Comparison of ENCODE assay signal across 22 mouse cellular contexts in the genomic region with DNA sequence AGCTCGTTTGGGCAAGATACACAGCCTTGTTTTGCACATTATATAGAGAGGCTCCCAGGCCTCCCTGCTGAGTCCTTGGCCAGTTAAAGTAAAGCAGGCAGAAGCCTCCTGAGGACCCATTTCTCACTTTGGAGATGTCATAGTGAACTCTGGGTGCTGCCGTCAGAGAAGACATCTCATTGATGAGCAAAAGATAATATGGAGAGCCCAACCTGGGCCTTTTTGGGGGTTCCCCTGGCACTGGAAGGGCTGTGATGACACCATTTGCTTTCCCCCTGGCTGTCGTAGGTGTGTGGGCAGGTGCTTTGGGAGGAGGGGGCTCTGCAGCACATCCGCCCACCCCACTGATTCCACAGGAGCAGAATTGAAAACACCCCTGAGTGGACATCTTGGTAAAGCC. TPM values are rescaled to one million over a fixed set of nuclear protein-coding genes. Genes with fewer than 3 reads are reported as not detected.
DNase-seq lines count a peak whose midpoint lies in the region; ATAC-seq and TF ChIP-seq lines count a peak whose summit lies in the region.
"Had no signal": no experiment of that assay in that cellular context is flagged by ENCODE, and none has a peak within 500 bp of the region (broad histone marks: within the 10 kb centered on the region; RNA-seq: fewer than 3 reads in every experiment).

No protein-coding gene starts in this region.

- no peaks in the 10 kb centered on the region for H3K9me3 ChIP-seq in E14TG2a.4 (ENCODE audit: low read length)
- H3K9me3 ChIP-seq: embryonic facial prominence, embryonic 13.5 days; forebrain, embryonic 12.5 days; heart, embryonic 13.5 days; hindbrain, embryonic 12.5 days; intestine, embryonic 15.5 days had no signal

- peak; percentile 25 for ATAC-seq in inflammation-experienced regulatory T-cells, adult 6 months
- no peak for ATAC-seq in frontal cortex, adult (ENCODE audit: low TSS enrichment)
- ATAC-seq: forebrain, embryonic 16.5 days; hindbrain, embryonic 16.5 days; intestine, embryonic 15.5 days had no signal

- H3K4me3 ChIP-seq in thymus, adult 2 months (ENCODE audit: control insufficient read depth, insufficient read depth, low read length) = no peak overlapping the region
- H3K4me3 ChIP-seq in E14TG2a.4 (replicated peaks; ENCODE audit: low read length) = peak overlapping the region; percentile 45
- H3K4me3 ChIP-seq: embryonic facial prominence, embryonic 13.5 days; forebrain, embryonic 12.5 days; heart, embryonic 13.5 days; hindbrain, embryonic 12.5 days; intestine, embryonic 15.5 days had no signal

- no peaks in the 10 kb centered on the region for H3K36me3 ChIP-seq in thymus, adult 2 months (ENCODE audit: control insufficient read depth, insufficient read depth, low read length)
- H3K36me3 ChIP-seq in E14TG2a.4 (ENCODE audit: insufficient read depth, low read length) = no peaks in the 10 kb centered on the region
- H3K36me3 ChIP-seq: embryonic facial prominence, embryonic 13.5 days; forebrain, embryonic 12.5 days; heart, embryonic 13.5 days; hindbrain, embryonic 12.5 days; intestine, embryonic 15.5 days had no signal

- 54% methylated on average over 4 of the region's 4 CpGs for WGBS in thymus, adult 2 months

- no peak for TF ChIP-seq CTCF in thymus, adult 2 months (IDR thresholded peaks at IDR 0.05; ENCODE audit: borderline replicate concordance, control insufficient read depth, extremely low read depth, insufficient read depth, low read length, poor library complexity)
- no peak for TF ChIP-seq CTCF in E14TG2a.4 (conservative IDR thresholded peaks at IDR 0.05; ENCODE audit: low read length)

- peaks cover 83% of the 10 kb centered on the region for H3K4me1 ChIP-seq in thymus, adult 2 months (replicated peaks; ENCODE audit: control insufficient read depth, insufficient read depth, low read length)
- H3K4me1 ChIP-seq in E14TG2a.4 (replicated peaks; ENCODE audit: low read depth, low read length) = peaks cover 88% of the 10 kb centered on the region
- H3K4me1 ChIP-seq: hindbrain, embryonic 12.5 days had no signal

- peak overlapping the region; percentile 96 for H3K27ac ChIP-seq in thymus, adult 2 months (ENCODE audit: control insufficient read depth, insufficient read depth, low read length)
- H3K27ac ChIP-seq: embryonic facial prominence, embryonic 13.5 days; forebrain, embryonic 12.5 days; heart, embryonic 13.5 days; hindbrain, embryonic 12.5 days; intestine, embryonic 15.5 days had no signal

- peak; percentile 28 for DNase-seq in thymus, adult 2 months
- no peak for DNase-seq in thymus, postnatal 0 days (ENCODE audit: low spot score)
- DNase-seq in CD4-positive, CD25-positive, alpha-beta regulatory T cell, adult 2 months (ENCODE audit: low read depth, low spot score) = peak; percentile 69
- DNase-seq in layer of hippocampus, postnatal 36 days = no peak
- no peak for DNase-seq in heart, postnatal 25 days (ENCODE audit: low spot score)
- DNase-seq: adrenal gland, postnatal 14 days; cerebellum, adult 18-20 months; cerebellum, adult 9-11 months; cerebellum, postnatal 36 days; gastrocnemius, postnatal 25 days; heart, adult 11 months; heart, postnatal 4 days had no signal

- no peak for TF ChIP-seq POLR2A in thymus, adult 2 months (IDR thresholded peaks at IDR 0.05; ENCODE audit: control insufficient read depth, extremely low read depth, insufficient read depth, low read length, poor library complexity)

- no peaks in the 10 kb centered on the region for H3K27me3 ChIP-seq in thymus, adult 2 months (ENCODE audit: control insufficient read depth, insufficient read depth, low read length)
- H3K27me3 ChIP-seq in E14TG2a.4 (ENCODE audit: insufficient read depth, low read length) = no peaks in the 10 kb centered on the region
- H3K27me3 ChIP-seq: embryonic facial prominence, embryonic 13.5 days; forebrain, embryonic 12.5 days; heart, embryonic 13.5 days; hindbrain, embryonic 12.5 days; intestine, embryonic 15.5 days had no signal

- intact Hi-C loops in heart, postnatal 25 days (cut with DNase I) = loop anchor here (2.0 to 5.0 kb wide), 2 partner anchors 87 to 200 kb away; no protein-coding TSS in a partner anchor

RNA-seq across cellular contexts. Expression of gene Vdac1, which starts 18.4 kb away (rescaled TPM):
- 64.8 and 70.3 TPM in 2 replicates for polyA plus RNA-seq in thymus, adult 2 months (2012; rRNA removed)
- polyA plus RNA-seq in thymus, postnatal 0 days (2015; fragmentation: Nextera tagmentation; extraction: Ambion mirVana) = 226 and 233 TPM in 2 replicates
- polyA plus RNA-seq in inflammation-experienced regulatory T-cells, adult 6 months (2017; shearing (Covaris generic)) = 100 to 1,000 TPM in 1 of 3 experiments, 10 to 100 TPM in 2; 67.6 to 143 (median 84.9) TPM
- total RNA-seq in layer of hippocampus, postnatal 36 days (2021) = 100 to 1,000 TPM; 514 to 555 TPM
- 1,000 to 10,000 TPM; 1,015 to 1,076 TPM for total RNA-seq in heart, postnatal 25 days (2021)

RNA-seq across cellular contexts. Expression of gene 9530068E07Rik, which starts 53.9 kb away (rescaled TPM):
- 124 and 127 TPM in 2 replicates for polyA plus RNA-seq in thymus, adult 2 months (2012; rRNA removed)
- polyA plus RNA-seq in thymus, postnatal 0 days (2015; fragmentation: Nextera tagmentation; extraction: Ambion mirVana) = 85.6 and 89.6 TPM in 2 replicates
- polyA plus RNA-seq in inflammation-experienced regulatory T-cells, adult 6 months (2017; shearing (Covaris generic)) = 10 to 100 TPM; 36.1 to 45.4 (median 44.5) TPM
- 10 to 100 TPM; 66.6 to 69.5 TPM for total RNA-seq in layer of hippocampus, postnatal 36 days (2021)
- 10 to 100 TPM; 72.8 to 79.0 TPM for total RNA-seq in heart, postnatal 25 days (2021)

RNA-seq across cellular contexts. Expression of gene Tcf7, which starts 59.5 kb away (rescaled TPM):
- 2,910 and 3,273 TPM in 2 replicates for polyA plus RNA-seq in thymus, adult 2 months (2012; rRNA removed)
- 1,084 and 1,272 TPM in 2 replicates for polyA plus RNA-seq in thymus, postnatal 0 days (2015; fragmentation: Nextera tagmentation; extraction: Ambion mirVana)
- 100 to 1,000 TPM; 144 to 447 (median 399) TPM for polyA plus RNA-seq in inflammation-experienced regulatory T-cells, adult 6 months (2017; shearing (Covaris generic))
- total RNA-seq in layer of hippocampus, postnatal 36 days (2021) = 1 to 10 TPM; 2.6 to 2.9 TPM
- under 1 TPM; 0.70 to 0.75 TPM for total RNA-seq in heart, postnatal 25 days (2021)

Comparison
In these comparisons a context has a peak if more than half of its experiments do, and no peak if none do; other contexts are left out.
1. DNase-seq: peak in thymus, adult 2 months (single experiment) and CD4-positive, CD25-positive, alpha-beta regulatory T cell, adult 2 months (single experiment); none in thymus, postnatal 0 days (single experiment), layer of hippocampus, postnatal 36 days (0 of 2) and heart, postnatal 25 days (single experiment).